Mouse (Mus musculus) brain, adult 2 months (tissue): ENCODE data around the gene Rspo1.

Experiments used
- DNase-seq: peaks from one replicate; pipeline ENCODE4 v3.0.0; 2011; ENCODE audit warnings: low read depth, low spot score

The Rspo1 gene

DNA sequence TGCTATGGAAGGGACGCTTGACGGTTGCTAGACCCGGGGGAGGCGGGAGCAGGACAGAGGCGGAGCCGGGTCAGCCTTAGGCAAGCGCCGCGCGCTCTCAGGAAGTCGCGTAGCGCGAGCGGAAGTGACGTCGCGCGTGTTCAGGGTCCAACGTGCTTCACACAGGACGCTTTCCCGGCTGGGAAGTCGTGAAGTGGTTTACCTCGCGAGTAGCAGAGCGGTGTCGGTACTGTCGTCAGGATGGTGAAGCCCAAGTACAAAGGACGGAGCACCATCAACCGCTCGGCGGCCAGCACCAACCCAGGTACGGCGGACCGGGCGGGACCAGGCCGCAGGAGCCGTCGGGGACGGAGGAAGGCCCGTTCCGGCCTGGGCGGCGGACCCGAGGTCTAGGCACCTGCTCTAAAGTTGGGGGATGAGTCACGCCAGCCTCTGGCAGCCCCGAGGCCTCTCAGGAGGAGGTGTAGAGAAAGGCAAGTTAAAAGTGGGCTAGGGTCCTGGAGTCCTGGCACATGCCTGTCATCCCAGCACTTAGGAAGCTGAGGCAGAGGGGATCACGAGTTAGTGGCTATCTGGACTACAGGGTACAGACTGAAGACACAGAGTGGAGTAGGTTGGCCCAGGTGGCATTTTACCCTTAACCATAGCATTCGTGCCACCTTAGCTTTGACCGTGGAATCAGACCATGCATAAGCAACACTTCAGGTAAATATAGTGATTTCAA is 43.8 kb downstream of the Rspo1 start:
- DNase-seq: peak; percentile 98

DNA sequence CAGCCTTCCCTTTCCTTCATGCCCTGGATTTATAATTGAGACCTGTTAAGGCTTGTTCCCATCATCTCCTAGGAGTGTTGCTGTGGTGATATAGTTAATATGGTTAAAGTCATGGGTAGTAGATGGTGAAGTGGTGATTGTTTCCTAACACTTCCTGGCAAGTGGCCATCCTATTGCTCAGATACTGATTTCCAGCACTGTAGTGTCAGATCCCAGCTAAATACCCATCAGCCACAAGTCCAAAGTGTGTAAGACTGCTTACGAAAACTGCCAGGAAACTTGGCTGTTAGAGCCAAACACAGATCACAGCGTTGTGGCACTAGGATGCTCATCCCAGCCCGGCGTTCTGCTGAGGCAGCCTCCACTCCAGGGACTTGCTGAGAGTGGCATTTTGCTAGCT is 48.1 kb downstream of the Rspo1 start:
- no peak for DNase-seq

DNA sequence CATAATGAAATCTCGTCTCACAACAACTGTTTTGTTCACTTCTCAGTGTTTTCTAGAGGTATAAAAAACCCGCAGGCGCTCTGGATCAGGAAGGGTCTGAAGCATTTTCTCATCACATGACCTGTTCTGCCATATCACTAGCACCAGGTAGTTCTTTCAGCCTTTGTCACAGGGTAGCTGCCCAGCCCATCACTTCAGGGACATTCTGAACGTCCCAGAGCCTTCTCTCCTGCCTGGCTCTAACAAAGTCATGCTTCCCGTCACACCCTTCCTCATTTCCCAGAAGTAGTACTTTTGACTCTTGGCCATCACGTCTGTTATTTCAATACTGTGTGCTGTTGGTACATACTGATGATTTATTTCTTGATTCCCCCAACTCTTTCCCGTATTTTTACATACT is 58.2 kb downstream of the Rspo1 start:
- DNase-seq: no peak

DNA sequence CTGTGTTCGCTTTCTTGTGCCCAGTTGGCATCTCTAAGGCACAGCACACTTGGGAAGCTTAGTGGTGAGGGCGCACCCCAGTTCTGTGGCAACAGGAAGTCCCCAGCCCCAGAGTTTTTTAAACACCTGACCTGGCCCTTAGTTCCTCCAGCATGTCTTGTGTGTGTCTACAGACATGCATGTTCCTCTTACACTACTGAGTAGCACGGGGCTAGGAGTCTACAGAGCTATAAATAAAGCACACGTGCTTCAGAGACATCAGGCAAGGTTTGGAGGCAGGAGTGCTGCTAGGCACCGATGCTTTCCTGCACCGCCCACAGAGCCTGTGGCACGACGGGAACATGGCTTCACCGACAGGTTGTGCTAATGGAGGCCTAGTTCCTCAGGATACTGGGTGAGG is 69.2 kb downstream of the Rspo1 start:
- DNase-seq: peak; percentile 64

DNA sequence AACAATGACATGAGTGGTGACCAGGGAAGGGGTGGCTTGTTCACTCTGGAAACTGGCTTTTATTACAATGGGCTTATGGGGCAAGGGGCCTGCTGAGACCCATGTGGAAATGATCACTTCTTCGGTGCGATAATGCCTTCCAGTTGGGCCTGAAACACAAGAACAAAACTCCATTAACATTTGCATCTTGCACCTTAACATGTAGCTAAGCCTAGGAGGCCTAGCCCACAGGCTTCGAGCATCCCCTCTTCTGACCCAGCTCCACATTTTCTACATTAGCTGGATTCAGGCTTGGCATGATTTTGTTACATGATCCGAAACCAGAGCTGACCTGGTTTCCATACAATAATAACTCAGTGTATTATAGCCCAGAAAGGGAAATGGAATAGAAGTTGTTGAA is 70.2 kb downstream of the Rspo1 start:
- no peak for DNase-seq

DNA sequence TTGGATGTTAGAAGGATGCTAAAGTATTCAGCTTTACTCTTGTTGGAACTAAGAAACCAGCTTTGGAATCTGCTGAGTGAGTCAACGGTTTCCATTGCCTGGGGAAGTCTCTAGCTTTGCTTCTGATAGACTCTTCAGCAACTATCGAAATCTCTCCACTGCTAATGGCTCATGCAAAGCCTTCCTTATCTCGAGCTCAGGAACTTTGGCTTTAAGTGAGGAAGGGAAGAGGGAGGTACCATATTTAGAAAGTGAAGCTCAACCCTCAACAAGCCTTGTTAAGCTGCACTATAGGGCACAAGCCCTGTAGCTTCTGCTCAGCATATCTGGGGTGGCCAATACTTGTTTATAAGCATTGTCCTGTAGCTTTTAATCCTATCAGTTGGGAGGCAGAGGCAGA is 71.0 kb downstream of the Rspo1 start:
- no peak for DNase-seq

DNA sequence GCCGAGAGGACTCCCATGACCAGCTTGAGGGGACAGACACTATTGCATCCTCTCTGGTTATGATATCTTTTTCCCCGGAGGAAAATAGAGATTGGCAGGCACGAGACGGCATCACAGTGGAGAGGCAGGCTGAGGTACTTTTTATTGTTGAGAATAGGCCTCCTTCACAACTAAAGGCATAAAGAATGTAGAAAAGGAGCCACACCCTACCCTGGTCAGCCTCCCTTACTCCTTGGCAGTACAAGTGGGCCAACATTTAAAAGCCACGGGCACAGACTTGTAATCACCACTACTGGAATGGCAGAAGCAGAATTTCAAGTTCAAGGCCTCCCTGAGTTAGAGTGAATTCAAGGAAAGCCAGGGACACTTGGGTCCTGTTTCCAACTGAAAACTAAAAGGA is 71.8 kb downstream of the Rspo1 start:
- DNase-seq: no peak
